Mouse (Mus musculus): ENCODE measurements around the gene Ltbp4.

Gene Ltbp4

GRCm38 (mm10) chr7:27355261-27355660 lies 17.8 kb upstream of the Ltbp4 start:
- no peak for DNase-seq

- no peak for DNase-seq
Observed at GRCm38 (mm10) chr7:27354783-27355182, 17.3 kb upstream of the Ltbp4 start.

GRCm38 (mm10) chr7:27354144-27354543 lies 16.7 kb upstream of the Ltbp4 start:
- DNase-seq: no peak

GRCm38 (mm10) chr7:27345444-27345843 lies 8.0 kb upstream of the Ltbp4 start:
- DNase-seq: no peak

- DNase-seq: peak; percentile 62 to 66
Observed at GRCm38 (mm10) chr7:27342595-27342994, 5.1 kb upstream of the Ltbp4 start.

- no peak for DNase-seq
Observed at GRCm38 (mm10) chr7:27339519-27339918, 2.0 kb upstream of the Ltbp4 start.

GRCm38 (mm10) chr7:27339114-27339513 lies 1.6 kb upstream of the Ltbp4 start:
- DNase-seq: no peak

GRCm38 (mm10) chr7:27335928-27336823 lies 1.3 kb downstream of the Ltbp4 start:
- peak; percentile 90 for DNase-seq

GRCm38 (mm10) chr7:27335011-27335720 lies 2.3 kb downstream of the Ltbp4 start:
- no peak for DNase-seq

- peak; percentile 56 to 57 for DNase-seq
Observed at GRCm38 (mm10) chr7:27334405-27334911, 3.0 kb downstream of the Ltbp4 start.

GRCm38 (mm10) chr7:27333316-27333941 lies 4.1 kb downstream of the Ltbp4 start:
- no peak for DNase-seq

- DNase-seq: peak; percentile 97 to 98
Observed at GRCm38 (mm10) chr7:27332353-27333199, 4.9 kb downstream of the Ltbp4 start.

- DNase-seq: no peak
Observed at GRCm38 (mm10) chr7:27331854-27332253, 5.6 kb downstream of the Ltbp4 start.

- DNase-seq: peak in 1 of 2 experiments; percentile 47
Observed at GRCm38 (mm10) chr7:27331541-27331851, 6.0 kb downstream of the Ltbp4 start.

- peak; percentile 88 to 90 for DNase-seq
Observed at GRCm38 (mm10) chr7:27330709-27331540, 6.6 kb downstream of the Ltbp4 start.

- no peak for DNase-seq
Observed at GRCm38 (mm10) chr7:27329981-27330380, 7.5 kb downstream of the Ltbp4 start.

- DNase-seq: peak; percentile 96
Observed at GRCm38 (mm10) chr7:27329326-27329947, 8.1 kb downstream of the Ltbp4 start.

GRCm38 (mm10) chr7:27328648-27329047 lies 8.8 kb downstream of the Ltbp4 start:
- no peak for DNase-seq

- no peak for DNase-seq
Observed at GRCm38 (mm10) chr7:27328161-27328560, 9.3 kb downstream of the Ltbp4 start.

- DNase-seq: no peak
Observed at GRCm38 (mm10) chr7:27327500-27327899, 10.0 kb downstream of the Ltbp4 start.

All from B cell, adult 2 months (primary cell).